Comparison of ENCODE assay signal across 20 mouse cellular contexts in genomic region chr8:87664217-87664509, GRCm38 (mm10).
A peak's percentile ranks its signal among the peaks of the same experiment; 100 is the strongest.
DNase-seq lines count a peak whose midpoint lies in the region; ATAC-seq lines count a peak whose summit lies in the region.
"Had no signal": no experiment of that assay in that cellular context is flagged by ENCODE, and none has a peak within 500 bp of the region (broad histone marks: within the 10 kb centered on the region; RNA-seq: fewer than 3 reads in every experiment).

No protein-coding gene starts in this region.

- H3K36me3 ChIP-seq in forebrain, embryonic 13.5 days (ENCODE audit: poor library complexity, severe bottlenecking) = no peaks in the 10 kb centered on the region
- H3K36me3 ChIP-seq in forebrain, embryonic 14.5 days (ENCODE audit: control insufficient read depth, insufficient read depth, low read length) = no peaks in the 10 kb centered on the region
- no peaks in the 10 kb centered on the region for H3K36me3 ChIP-seq in midbrain, embryonic 14.5 days (ENCODE audit: control insufficient read depth, insufficient read depth, low read length)
- H3K36me3 ChIP-seq in splenic B cell, adult 2 months (ENCODE audit: control insufficient read depth, insufficient read depth, low read length, poor library complexity, severe bottlenecking) = no peaks in the 10 kb centered on the region
- H3K36me3 ChIP-seq: embryonic facial prominence, embryonic 15.5 days; heart, embryonic 13.5 days; kidney, embryonic 15.5 days; lung, embryonic 15.5 days had no signal

- no peaks in the 10 kb centered on the region for H3K9me3 ChIP-seq in forebrain, embryonic 13.5 days (replicated peaks)
- H3K9me3 ChIP-seq in forebrain, embryonic 14.5 days (replicated peaks; ENCODE audit: control insufficient read depth, low read length) = no peaks in the 10 kb centered on the region
- no peaks in the 10 kb centered on the region for H3K9me3 ChIP-seq in midbrain, embryonic 14.5 days (ENCODE audit: control insufficient read depth, low read length)
- H3K9me3 ChIP-seq: embryonic facial prominence, embryonic 15.5 days; heart, embryonic 13.5 days; kidney, embryonic 15.5 days; lung, embryonic 15.5 days had no signal

- no peak overlapping the region for H3K9ac ChIP-seq in forebrain, embryonic 13.5 days
- H3K9ac ChIP-seq in forebrain, embryonic 14.5 days (ENCODE audit: low read length) = no peak overlapping the region
- no peak overlapping the region for H3K9ac ChIP-seq in midbrain, embryonic 14.5 days (replicated peaks; ENCODE audit: low read length)
- H3K9ac ChIP-seq: embryonic facial prominence, embryonic 15.5 days; heart, embryonic 13.5 days; kidney, embryonic 15.5 days; liver, embryonic 14.5 days; lung, embryonic 15.5 days had no signal

- H3K4me3 ChIP-seq in forebrain, embryonic 13.5 days = no peak overlapping the region
- no peak overlapping the region for H3K4me3 ChIP-seq in forebrain, embryonic 14.5 days (ENCODE audit: low read depth, low read length)
- H3K4me3 ChIP-seq in midbrain, embryonic 14.5 days (replicated peaks; ENCODE audit: low read depth, low read length) = no peak overlapping the region
- H3K4me3 ChIP-seq: embryonic facial prominence, embryonic 15.5 days; heart, embryonic 13.5 days; kidney, embryonic 15.5 days; lung, embryonic 15.5 days had no signal

- no peak for DNase-seq in forebrain, embryonic 14.5 days (ENCODE audit: low spot score)
- DNase-seq in spleen, adult 18-20 months = peak; percentile 32 to 56
- DNase-seq in spleen, postnatal 14 days (ENCODE audit: low spot score in 2 of 2) = no peak
- no peak for DNase-seq in midbrain, embryonic 14.5 days
- peak; percentile 52 for DNase-seq in splenic B cell, adult 2 months (ENCODE audit: low read depth, low spot score)
- no peak for DNase-seq in layer of hippocampus, adult 8-10 months (ENCODE audit: low spot score in 2 of 2)
- DNase-seq in heart, postnatal 10 days = no peak
- DNase-seq: adrenal gland, postnatal 36 days; heart, adult 11 months; heart, postnatal 4 days; kidney, postnatal 4 days; lung, postnatal 4 days; thymus, postnatal 14 days had no signal

- H3K4me2 ChIP-seq in forebrain, embryonic 13.5 days = no peak overlapping the region
- H3K4me2 ChIP-seq in forebrain, embryonic 14.5 days (ENCODE audit: low read length) = no peak overlapping the region
- no peak overlapping the region for H3K4me2 ChIP-seq in midbrain, embryonic 14.5 days (ENCODE audit: low read length)
- H3K4me2 ChIP-seq: embryonic facial prominence, embryonic 15.5 days; heart, embryonic 13.5 days; kidney, embryonic 15.5 days; lung, embryonic 15.5 days had no signal

- no peak for ATAC-seq in forebrain, embryonic 13.5 days
- ATAC-seq in forebrain, embryonic 14.5 days = no peak
- ATAC-seq in midbrain, embryonic 14.5 days (ENCODE audit: low FRiP score, low TSS enrichment) = no peak
- ATAC-seq: intestine, postnatal 0 days had no signal

- H3K27me3 ChIP-seq in forebrain, embryonic 13.5 days = peaks cover 16% of the 10 kb centered on the region
- 0 out of 2 replicates have a peak, but pooled peaks cover 3% of the 10 kb centered on the region for H3K27me3 ChIP-seq in forebrain, embryonic 14.5 days (replicated peaks; ENCODE audit: control insufficient read depth, insufficient read depth, low read length)
- H3K27me3 ChIP-seq in midbrain, embryonic 14.5 days (ENCODE audit: control insufficient read depth, insufficient read depth, low read length) = no peaks in the 10 kb centered on the region
- H3K27me3 ChIP-seq in splenic B cell, adult 2 months (ENCODE audit: control insufficient read depth, insufficient read depth, low read length, poor library complexity, severe bottlenecking) = no peaks in the 10 kb centered on the region

- intact Hi-C loops in heart, postnatal 10 days (cut with DNase I) = loop anchor here (5.0 kb wide), 2 partner anchors 83 to 358 kb away; no protein-coding TSS in a partner anchor

- peaks cover 82% of the 10 kb centered on the region for H3K4me1 ChIP-seq in forebrain, embryonic 13.5 days
- H3K4me1 ChIP-seq in forebrain, embryonic 14.5 days (ENCODE audit: control insufficient read depth, insufficient read depth, low read length) = peaks cover 53% of the 10 kb centered on the region
- H3K4me1 ChIP-seq in midbrain, embryonic 14.5 days (ENCODE audit: control insufficient read depth, insufficient read depth, low read length) = peaks cover 54% of the 10 kb centered on the region

- 91% methylated on average over 2 of the region's 2 CpGs for WGBS in forebrain, embryonic 13.5 days
- 88% methylated on average over 2 of the region's 2 CpGs for WGBS in forebrain, embryonic 14.5 days
- WGBS in midbrain, embryonic 14.5 days = 93% methylated on average over 2 of the region's 2 CpGs

- peak overlapping the region; percentile 87; the same call in 1 of the 2 replicates for H3K27ac ChIP-seq in forebrain, embryonic 13.5 days
- H3K27ac ChIP-seq in forebrain, embryonic 14.5 days (ENCODE audit: low read depth, low read length) = no peak overlapping the region
- peak overlapping the region; percentile 46; the same call in 1 of the 2 replicates for H3K27ac ChIP-seq in midbrain, embryonic 14.5 days (replicated peaks; ENCODE audit: low read depth, low read length)
- H3K27ac ChIP-seq: embryonic facial prominence, embryonic 15.5 days; heart, embryonic 13.5 days; kidney, embryonic 15.5 days; liver, embryonic 14.5 days; lung, embryonic 15.5 days had no signal

Comparison
In these comparisons a context has a peak if more than half of its experiments do, and no peak if none do; other contexts are left out.
1. DNase-seq: peak in spleen, adult 18-20 months (2 of 2) and splenic B cell, adult 2 months (single experiment); none in forebrain, embryonic 14.5 days (single experiment), spleen, postnatal 14 days (0 of 2), midbrain, embryonic 14.5 days (single experiment), layer of hippocampus, adult 8-10 months (0 of 2) and heart, postnatal 10 days (0 of 2).